Mouse (Mus musculus) monocyte, adult 2 months (primary cell): ENCODE measurements around the gene Ube2a.

Source experiments
- DNase-seq, 2 experiments: peaks; one replicate each; pipeline ENCODE4 v3.0.0; 2022; ENCODE audit warnings: low spot score in 2 of 2, low read depth in 1 of 2

The Ube2a gene

DNA sequence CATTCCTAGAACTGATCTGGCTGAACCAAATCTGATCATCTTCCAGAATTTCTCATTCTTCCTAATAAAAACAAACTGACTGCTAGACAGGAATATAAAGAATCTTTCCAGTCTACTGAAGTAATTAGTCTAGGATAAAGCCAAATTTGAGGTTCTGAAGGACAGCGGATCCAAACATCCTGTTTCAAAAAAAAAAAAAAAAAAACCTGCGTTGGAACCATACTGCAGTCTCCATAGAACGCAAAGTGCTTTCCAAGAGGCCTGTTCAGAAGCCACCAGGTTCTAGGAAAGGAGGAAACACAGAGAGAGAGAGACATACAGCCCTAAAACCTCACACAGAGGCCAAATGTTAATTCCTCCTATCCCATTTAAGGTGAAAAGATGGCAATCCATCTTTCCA, 28.0 kb downstream of the Ube2a start:
- no peak for DNase-seq

DNA sequence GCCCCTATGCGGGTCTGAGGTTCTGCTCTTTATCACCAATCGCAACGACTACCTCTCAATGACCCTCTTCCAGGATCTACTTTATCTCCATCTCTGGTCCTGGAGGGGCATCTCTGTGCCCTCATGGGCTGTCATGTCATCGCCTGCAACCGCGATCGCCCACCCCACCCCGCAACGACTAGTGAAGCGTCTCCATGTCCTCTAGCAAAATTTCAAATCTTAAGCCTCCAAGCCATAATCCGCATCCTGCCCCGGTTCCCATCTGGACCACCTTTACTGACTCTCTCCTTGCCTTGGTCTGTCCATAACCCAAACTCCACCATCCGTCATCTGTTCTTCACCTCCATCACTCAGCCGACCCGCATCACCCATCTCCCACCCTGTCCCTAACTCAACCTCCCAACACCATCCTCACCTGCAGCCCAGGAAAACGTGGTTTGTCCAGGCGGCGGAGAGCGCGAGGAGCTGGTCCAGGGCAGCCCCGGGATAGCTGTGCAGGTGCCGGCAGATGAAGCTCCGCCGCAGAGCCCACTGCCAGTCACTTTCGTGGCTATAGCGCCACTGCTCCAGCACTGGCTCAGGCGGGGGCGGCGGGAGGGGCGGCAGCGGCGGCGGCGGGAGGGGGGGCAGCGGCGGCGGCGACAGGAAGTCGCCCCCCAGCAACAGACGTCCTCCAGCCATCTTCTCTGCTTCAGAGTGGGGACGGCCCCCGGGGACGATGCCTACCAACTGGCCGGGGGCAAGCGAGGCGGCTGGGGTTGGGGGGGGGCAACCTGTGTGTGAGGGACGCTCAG, 28.8 kb downstream of the Ube2a start, which contains the start of gene Nkrf:
Nkrf (minus strand) TSS at position 579 of the 794 bp plus-strand sequence.
- no peak for DNase-seq

DNA sequence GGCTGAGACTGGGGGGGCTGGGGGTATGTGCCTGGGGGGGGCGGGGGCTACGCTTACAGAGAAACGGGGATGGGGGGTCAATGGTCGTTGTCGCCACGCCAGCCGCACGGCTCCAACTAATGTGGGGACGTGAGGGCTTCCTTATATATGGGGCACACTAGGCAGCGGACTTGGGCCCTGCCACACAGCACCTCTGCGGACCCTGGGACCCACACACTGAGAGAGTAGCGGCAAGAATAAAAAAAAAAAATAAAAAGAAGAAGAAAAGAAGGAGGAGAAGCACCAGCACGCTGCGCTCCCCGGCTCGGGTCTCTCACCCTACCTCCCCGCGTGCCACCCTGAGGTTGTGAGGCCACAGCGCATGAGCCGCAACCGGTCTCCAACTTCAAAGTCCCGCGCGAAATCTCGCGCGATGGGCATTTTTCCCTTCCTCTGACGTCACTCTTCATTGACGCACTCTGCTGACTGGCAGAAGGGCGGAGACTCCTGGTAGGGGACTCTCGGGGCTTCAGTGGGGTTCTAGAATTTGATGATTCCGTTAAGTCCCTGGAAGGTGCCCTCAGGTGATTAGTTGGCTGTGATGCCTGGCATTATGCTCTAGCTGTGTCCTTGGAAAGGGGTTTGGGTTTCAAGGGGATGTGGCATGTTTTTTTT, 29.5 kb downstream of the Ube2a start:
- DNase-seq: peak; percentile 57 to 87

DNA sequence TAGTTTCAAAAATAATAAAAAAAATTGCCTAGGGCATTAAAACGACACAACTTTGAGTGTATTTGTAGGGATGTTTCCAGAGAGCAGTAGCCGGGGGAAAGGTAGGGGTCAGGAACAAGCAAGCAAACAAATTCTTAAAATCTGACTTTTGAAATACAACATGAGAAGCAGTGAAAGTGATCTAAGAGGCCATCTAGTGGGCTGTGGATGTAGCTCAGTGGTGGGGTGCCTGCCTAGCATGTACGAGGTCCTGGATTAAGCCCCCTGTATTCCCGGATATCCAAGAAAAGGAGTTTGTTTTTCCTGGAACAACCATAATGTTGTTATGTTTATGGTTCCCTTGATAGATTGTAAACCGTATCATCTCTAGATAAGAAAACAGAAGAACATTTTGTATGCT, 32.8 kb downstream of the Ube2a start:
- no peak for DNase-seq

DNA sequence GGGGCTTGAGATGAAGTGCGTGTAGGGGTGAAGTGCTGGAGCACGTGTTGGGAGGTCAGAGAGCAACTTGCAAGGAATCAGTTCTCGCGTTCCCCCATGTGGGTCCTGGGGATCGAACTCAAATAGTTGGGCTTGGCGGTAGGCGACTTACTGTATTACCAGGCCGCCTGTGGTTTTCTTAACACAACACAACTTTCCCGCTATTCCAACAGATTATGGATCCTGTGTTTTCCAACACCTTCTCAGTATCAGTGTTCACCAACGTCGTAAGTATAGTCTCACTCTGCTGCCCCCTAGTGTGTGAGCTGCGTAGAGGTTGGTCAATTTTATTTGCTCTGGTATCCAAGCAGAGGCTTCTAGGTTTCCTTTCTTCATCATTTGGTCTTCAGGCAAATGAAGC, 37.6 kb downstream of the Ube2a start:
- no peak for DNase-seq

DNA sequence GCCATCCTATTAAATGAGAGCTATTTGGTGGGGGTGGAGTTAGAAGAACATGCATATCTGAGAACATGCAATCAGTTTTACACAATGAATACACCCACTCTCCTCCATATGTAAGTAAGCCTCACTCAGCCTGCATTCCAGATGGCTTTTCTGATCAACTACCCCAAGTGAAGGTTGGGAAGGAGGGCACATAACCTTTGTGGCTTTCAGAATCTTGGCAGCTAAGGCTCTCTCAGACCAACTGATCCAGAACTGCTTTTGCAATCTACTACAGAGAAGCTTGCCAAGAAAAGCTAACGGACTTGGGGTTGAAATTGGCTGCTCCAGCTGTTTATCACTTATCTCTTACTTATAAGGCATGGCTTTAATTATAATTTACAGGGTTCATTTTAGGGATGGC, 44.0 kb downstream of the Ube2a start:
- DNase-seq: no peak

DNA sequence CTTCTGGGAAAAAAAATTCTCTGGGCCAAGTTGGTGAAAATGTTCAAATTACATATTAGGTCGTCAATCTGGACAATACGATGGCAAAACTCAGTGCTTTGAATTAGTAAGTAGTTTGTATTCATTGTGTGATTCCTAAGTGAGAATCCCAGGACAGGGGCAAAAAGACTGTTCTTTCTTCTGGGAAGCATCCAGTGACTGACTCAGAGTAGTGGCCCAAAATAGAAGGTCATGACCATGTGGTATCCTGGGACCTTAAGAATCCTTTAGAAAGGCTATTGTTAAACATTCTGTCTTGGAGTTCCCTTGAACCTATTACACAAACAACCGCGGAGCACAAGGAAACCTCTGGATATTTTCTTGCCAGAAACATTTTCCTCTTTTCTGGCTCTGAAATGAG, 47.6 kb downstream of the Ube2a start:
- DNase-seq: no peak

DNA sequence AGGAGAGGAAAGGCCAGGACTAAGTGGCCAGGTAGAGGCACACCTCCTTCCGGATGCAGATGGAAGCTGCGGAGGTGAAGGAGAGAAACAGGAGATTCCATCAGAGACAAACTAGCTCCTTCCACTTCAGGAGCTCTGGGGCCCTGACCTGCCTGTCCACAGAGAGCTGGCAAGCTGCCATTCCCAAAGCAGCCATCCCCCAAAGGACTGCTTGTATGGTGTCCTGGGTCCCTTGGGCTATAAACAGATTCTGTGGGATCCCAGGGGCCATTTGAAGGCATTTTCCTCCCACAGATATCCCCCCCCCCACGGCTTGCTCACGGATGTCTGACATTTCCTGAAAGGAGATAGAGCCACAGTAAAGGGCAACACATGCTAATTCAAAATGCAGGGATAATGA, 55.1 kb downstream of the Ube2a start:
- DNase-seq: no peak

DNA sequence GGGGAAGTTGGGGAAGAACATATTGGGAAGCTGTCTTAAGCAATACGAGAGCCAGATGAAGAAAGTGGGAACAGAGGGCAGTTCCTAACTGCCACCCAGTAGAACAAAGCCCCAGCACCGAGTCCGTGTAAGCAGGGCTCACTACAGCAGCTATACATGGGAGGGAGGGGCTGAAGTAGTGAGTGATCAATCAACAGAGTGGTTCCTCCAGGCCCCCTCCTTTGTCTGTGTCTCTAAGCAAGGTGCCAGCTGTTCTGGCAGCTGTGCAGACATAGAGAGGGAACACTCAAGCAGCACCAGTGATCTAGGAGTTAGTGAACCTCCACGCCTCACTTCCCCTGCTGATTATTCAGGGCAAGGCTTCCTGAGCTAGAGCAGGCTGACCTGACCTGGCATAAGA, 56.0 kb downstream of the Ube2a start:
- no peak for DNase-seq

DNA sequence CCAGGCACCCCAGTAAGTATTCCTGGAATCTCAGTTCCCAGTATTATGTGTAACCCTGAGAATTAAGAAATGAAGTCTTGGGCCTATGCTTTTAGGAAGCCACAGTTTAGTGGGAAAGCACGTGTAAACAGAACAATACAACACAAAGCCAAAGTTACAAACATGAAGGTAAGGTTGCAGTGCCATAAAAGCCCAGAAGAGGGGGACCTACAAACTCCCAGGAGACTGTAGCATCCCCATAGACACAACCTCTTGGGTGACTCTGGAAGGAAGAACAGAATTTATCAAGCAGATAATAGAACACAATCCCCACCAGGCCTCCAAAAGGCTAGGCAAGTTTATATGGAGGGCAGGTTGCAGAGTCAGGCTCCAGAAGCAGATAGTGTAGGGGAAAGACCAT, 56.9 kb downstream of the Ube2a start:
- DNase-seq: no peak
